Mouse (Mus musculus) limb, embryonic 11.5 days (tissue): Measurements from ENCODE around the gene Lpp. TPM values are rescaled to one million over a fixed set of nuclear protein-coding genes. Genes with fewer than 3 reads are reported as not detected.

Source experiments
- ATAC-seq: fragments of 200-750 bp; cut with Nextera tagmentation; 2 replicates; pipeline ENCODE4 v1.8.0; 2017; ENCODE audit warnings: low read depth; ENCODE audit not compliant: insufficient number of reproducible peaks, low FRiP score, low TSS enrichment
- DNase-seq: peaks from one replicate; pipeline ENCODE4 v3.0.0-alpha.2; 2015; ENCODE audit warnings: low spot score
- H3K27ac ChIP-seq: fragments of 300-500 bp; sonication (generic); replicated peaks from 2 replicates; pipeline ENCODE4 v1.5.1; 2014; ENCODE audit warnings: low read depth, mild to moderate bottlenecking, low read length
- H3K27me3 ChIP-seq: fragments of 300-500 bp; sonication (generic); 2 replicates; pipeline ENCODE4 v1.6.1; 2014; ENCODE audit warnings: mild to moderate bottlenecking, low read length, mixed read lengths; ENCODE audit not compliant: control insufficient read depth, insufficient read depth
- H3K36me3 ChIP-seq: fragments of 300-500 bp; sonication (generic); 2 replicates; pipeline ENCODE4 v1.6.1; 2014; ENCODE audit warnings: mild to moderate bottlenecking, low read length, moderate library complexity, mixed read lengths; ENCODE audit not compliant: control insufficient read depth, insufficient read depth
- H3K4me1 ChIP-seq: fragments of 300-500 bp; sonication (generic); 2 replicates; pipeline ENCODE4 v1.6.1; 2014; ENCODE audit warnings: low read length, mixed read lengths; ENCODE audit not compliant: control insufficient read depth, insufficient read depth
- H3K4me2 ChIP-seq: fragments of 300-500 bp; sonication (generic); 2 replicates; pipeline ENCODE4 v1.6.1; 2014; ENCODE audit warnings: low read depth, mild to moderate bottlenecking, moderate library complexity; ENCODE audit not compliant: severe bottlenecking
- H3K4me3 ChIP-seq: fragments of 300-500 bp; sonication (generic); 2 replicates; pipeline ENCODE4 v1.5.1; 2014; ENCODE audit warnings: low read depth, low read length
- H3K9ac ChIP-seq: fragments of 300-500 bp; sonication (generic); 2 replicates; pipeline ENCODE4 v1.6.1; 2014; ENCODE audit warnings: mild to moderate bottlenecking, low read length
- H3K9me3 ChIP-seq: fragments of 300-500 bp; sonication (generic); 2 replicates; pipeline ENCODE4 v1.6.1; 2016; ENCODE audit warnings: low read length; ENCODE audit not compliant: control insufficient read depth
- WGBS: fragments of 180-500 bp; shearing (Covaris S2); extraction: QIAGEN DNeasy Blood & Tissue Kit; methylation state at CpG from one replicate; pipeline ENCODE4 v1.1.7; 2014; 5-methylcytosine and 5-hydroxymethylcytosine counted together
- polyA plus RNA-seq: library from polyadenylated mRNA; unstranded; fragments of >200 nt; fragmentation: Nextera tagmentation; extraction: Ambion mirVana; gene quantifications from 2 replicates; pipeline ENCODE4 v1.2.1, GENCODE M21; 2014

Gene Lpp
- polyA plus RNA-seq, 1 experiment from 2014 or later = 38.2 TPM

DNA sequence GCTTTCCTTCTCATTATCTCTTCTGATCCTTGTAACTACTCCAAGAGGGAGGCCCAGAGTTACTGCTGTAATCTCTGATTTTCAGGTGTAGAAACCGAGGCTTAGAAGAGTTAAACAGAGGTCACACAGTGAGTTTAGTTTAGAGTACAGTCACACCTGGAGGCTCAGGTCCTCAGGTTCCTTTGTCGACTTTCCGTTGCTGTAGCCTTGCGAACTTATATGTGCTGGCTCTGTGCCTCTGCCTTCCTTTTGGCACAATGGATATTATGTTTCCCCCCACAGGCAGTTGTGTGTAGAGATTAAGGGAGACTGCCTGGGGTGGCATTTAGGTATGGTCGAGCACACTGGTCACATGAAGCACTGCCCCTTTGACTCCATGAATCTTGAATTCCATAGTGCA, 50.2 kb downstream of the Lpp start:
- ATAC-seq (no peak), DNase-seq (no peak)
- H3K4me1 ChIP-seq = peaks cover 4% of the 10 kb centered on the region; the same call in 1 of the 2 replicates
- no peak overlapping the region for H3K4me3 ChIP-seq
- H3K27me3 ChIP-seq = no peaks in the 10 kb centered on the region
- no peaks in the 10 kb centered on the region for H3K9me3 ChIP-seq
- no peaks in the 10 kb centered on the region for H3K36me3 ChIP-seq
- H3K27ac ChIP-seq = no peak overlapping the region
- WGBS = 65% methylated on average over 5 of the region's 5 CpGs
- H3K4me2 ChIP-seq = no peak overlapping the region
- no peak overlapping the region for H3K9ac ChIP-seq

DNA sequence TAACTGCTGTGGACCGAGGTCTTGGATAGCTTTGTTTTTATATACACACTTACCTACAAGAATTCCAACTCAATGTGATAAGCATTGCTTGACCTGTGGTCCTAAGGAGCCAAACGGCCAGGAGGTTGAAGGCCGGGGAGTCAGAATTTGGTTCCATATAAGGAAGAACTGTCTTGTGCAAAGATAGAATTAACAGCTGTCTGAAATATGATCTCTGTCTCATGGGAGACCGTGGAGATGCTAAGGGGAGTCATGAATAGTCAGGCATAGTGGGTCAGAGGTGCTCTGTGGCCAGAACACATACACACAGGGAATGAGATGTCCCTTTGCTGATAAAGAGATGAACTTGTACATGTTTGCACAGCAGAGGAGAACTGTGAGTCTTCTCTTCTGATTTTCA, 51.5 kb downstream of the Lpp start:
- WGBS = 61% methylated on average over 4 of the region's 4 CpGs
- H3K9me3 ChIP-seq = no peaks in the 10 kb centered on the region
- no peak overlapping the region for H3K27ac ChIP-seq
- H3K4me2 ChIP-seq = no peak overlapping the region
- DNase-seq (no peak), ATAC-seq (no peak)
- H3K9ac ChIP-seq = no peak overlapping the region
- peaks cover 8% of the 10 kb centered on the region for H3K4me1 ChIP-seq
- H3K4me3 ChIP-seq = no peak overlapping the region
- H3K27me3 ChIP-seq = no peaks in the 10 kb centered on the region
- H3K36me3 ChIP-seq = no peaks in the 10 kb centered on the region

DNA sequence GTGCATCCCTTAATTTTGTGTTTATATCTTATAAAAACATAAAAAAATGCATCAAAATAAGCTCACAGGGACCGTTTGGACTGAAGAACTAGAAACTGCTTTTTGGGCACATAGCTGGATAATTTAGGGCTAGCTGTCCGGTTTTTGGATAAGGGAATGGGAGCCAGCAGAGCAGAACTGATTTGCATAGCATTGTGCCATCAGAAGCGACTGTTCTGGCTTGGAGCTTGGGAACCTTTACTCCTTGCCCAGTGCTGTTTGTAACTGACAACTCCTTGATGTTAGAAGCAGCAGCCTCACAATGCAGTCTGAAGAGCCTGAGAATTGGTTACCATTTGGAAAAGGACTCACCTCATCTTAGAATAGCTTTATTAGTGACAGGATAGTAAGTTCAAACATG, 52.2 kb downstream of the Lpp start:
- WGBS = 83% methylated on average over 3 of the region's 3 CpGs

DNA sequence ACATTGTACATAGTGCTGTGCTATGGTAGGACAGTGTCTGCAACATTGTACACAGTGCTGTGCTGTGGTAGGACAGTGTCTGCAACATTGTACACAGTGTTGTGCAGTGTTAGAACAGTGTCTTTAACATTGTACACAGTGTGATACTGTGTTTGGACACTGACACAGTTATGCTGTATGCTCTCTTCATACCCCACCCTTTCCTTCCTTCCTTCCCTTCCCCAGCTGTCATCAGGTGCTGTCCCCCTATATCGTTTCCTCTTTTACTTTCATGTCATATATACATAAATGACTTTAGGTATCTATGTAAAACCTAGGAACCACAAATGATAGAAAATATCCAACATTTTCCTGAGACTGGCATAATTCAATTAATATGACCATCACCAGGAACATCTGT, 53.1 kb downstream of the Lpp start:
- no peak overlapping the region for H3K4me2 ChIP-seq
- ATAC-seq (no peak), DNase-seq (no peak)
- H3K4me3 ChIP-seq = no peak overlapping the region
- H3K9ac ChIP-seq = no peak overlapping the region
- WGBS = 75% methylated on average over 1 of the region's 1 CpGs
- no peak overlapping the region for H3K27ac ChIP-seq
- no peaks in the 10 kb centered on the region for H3K27me3 ChIP-seq
- peaks cover 5% of the 10 kb centered on the region for H3K4me1 ChIP-seq
- no peaks in the 10 kb centered on the region for H3K9me3 ChIP-seq
- no peaks in the 10 kb centered on the region for H3K36me3 ChIP-seq

More for the DNA sequence above, 52.2 kb downstream of the Lpp start:
- no peak overlapping the region for H3K9ac ChIP-seq
- no peak overlapping the region for H3K4me3 ChIP-seq
- ATAC-seq (no peak), DNase-seq (no peak)
- H3K9me3 ChIP-seq = no peaks in the 10 kb centered on the region
- no peak overlapping the region for H3K27ac ChIP-seq
- peaks cover 5% of the 10 kb centered on the region for H3K4me1 ChIP-seq
- H3K4me2 ChIP-seq = no peak overlapping the region
- H3K36me3 ChIP-seq = no peaks in the 10 kb centered on the region
- H3K27me3 ChIP-seq = no peaks in the 10 kb centered on the region

DNA sequence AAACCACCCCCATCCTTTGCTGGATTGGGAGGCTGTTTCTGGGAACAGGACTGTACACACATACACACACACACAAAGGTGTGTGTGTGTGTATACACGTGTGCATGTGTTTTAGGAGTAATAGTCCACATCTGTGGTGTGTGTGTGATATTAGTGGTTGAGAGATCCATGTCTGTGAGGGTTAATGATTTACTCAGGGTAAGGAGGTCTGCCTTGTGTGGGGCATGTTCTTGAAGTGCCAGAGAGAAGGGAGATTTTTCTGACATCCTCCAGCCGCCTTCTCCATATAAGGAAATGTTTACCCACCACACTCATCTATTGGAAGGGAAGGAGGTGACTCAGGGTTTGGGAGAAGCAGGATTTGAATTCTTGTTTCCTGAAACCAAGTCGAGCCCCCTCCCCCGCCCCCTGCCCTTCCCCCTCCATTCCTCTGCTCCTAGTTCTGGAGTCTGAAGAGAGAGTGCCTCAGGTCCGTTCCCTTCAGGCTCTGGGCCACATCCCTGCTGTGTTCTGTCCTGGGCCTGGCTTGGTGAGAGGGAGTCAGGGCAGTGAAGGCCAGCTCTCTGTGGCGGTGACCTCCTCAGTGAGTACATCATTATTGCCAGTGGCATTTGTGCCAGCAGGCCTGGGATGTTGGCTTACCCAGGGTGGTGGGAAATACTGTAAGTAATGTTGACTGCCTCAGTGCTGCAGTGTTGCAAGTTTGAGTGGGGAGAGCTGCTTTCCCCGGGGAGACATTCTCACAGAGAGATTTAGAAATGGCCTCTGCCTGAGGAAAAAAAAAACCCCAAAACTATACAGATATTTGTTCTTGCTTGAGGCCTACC, 54.6 kb downstream of the Lpp start:
- Histone ChIP-seq H3K4me3 (no peak overlapping the region), H3K4me2 (no peak overlapping the region), H3K9me3 (no peaks in the 10 kb centered on the region), H3K9ac (no peak overlapping the region), H3K36me3 (no peaks in the 10 kb centered on the region), H3K4me1 (peaks cover 5% of the 10 kb centered on the region), H3K27me3 (no peaks in the 10 kb centered on the region), H3K27ac (no peak overlapping the region)
- no peak for DNase-seq
- no peak for ATAC-seq
- WGBS = 40% methylated on average over 7 of the region's 7 CpGs

DNA sequence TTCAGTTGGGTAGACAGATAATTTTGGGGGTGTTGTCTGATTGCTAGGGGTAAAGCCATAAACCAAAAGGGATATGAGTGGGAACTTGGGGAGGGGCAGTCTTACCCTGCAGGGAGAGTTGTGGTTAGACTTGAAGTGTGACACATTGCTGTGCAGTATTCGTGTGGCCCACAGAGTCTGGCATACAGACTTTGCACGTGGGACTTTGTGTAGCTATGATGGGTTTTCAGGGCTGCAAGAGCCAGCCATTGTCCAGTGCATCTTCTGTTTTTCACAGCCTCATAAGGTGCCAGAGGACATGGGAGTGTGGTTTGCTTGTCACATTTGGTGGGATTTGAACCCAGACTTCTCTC, 55.2 kb downstream of the Lpp start:
- Histone ChIP-seq H3K4me3 (no peak overlapping the region), H3K27ac (no peak overlapping the region), H3K9me3 (no peaks in the 10 kb centered on the region), H3K4me1 (peaks cover 9% of the 10 kb centered on the region), H3K4me2 (no peak overlapping the region), H3K9ac (no peak overlapping the region), H3K36me3 (no peaks in the 10 kb centered on the region), H3K27me3 (no peaks in the 10 kb centered on the region)
- 61% methylated on average over 2 of the region's 2 CpGs for WGBS
- ATAC-seq (no peak), DNase-seq (no peak)

DNA sequence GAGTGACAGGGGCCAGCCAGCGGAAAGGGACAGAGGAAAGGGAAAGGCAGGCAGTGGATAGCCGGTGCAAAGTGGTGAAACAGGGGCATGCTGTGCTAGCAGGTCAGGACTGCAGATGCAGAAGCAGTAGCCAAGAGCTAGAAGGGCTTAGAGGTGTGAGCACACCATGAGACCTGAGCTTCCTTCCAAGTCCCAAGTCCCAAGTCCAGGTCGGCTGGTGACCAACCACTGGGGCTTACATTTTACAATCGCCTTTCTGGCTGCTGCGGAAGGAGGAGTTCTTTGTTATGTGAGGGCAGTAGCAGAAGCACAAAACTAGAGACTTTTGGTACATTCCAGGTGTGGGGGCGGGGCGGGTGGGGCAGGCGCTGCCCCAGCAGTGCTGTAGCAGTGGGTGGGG, 56.5 kb downstream of the Lpp start:
- no peak for ATAC-seq
- Histone ChIP-seq H3K9me3 (no peaks in the 10 kb centered on the region), H3K36me3 (no peaks in the 10 kb centered on the region), H3K4me3 (no peak overlapping the region), H3K27ac (no peak overlapping the region), H3K27me3 (no peaks in the 10 kb centered on the region), H3K9ac (no peak overlapping the region), H3K4me1 (peaks cover 14% of the 10 kb centered on the region), H3K4me2 (no peak overlapping the region)
- DNase-seq = peak; percentile 45
- 6% methylated on average over 7 of the region's 8 CpGs for WGBS

DNA sequence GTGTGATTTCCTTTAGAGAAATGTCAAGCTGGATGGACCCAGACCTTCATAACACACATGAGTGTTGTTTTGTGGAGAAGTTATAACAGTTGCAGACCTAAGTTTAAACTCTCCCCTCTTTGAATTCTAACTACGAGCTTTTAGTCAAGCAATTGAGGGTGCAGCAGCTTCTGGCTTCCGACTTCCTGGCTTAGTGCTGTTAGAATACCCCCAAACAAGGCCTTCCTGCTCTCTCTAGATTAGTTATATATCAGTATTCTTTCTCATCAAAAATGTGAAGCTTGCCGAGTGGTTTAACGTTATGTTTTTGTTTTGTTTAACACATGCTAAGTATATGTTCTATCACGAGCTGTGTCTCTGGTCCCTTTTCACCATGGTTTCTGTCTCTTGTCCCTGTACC, 56.9 kb downstream of the Lpp start:
- ATAC-seq (no peak), DNase-seq (no peak)
- 51% methylated on average over 5 of the region's 5 CpGs for WGBS
- H3K36me3 ChIP-seq = no peaks in the 10 kb centered on the region
- H3K27me3 ChIP-seq = no peaks in the 10 kb centered on the region
- no peaks in the 10 kb centered on the region for H3K9me3 ChIP-seq
- H3K4me1 ChIP-seq = peaks cover 14% of the 10 kb centered on the region
- H3K27ac ChIP-seq = no peak overlapping the region
- no peak overlapping the region for H3K4me3 ChIP-seq
- no peak overlapping the region for H3K9ac ChIP-seq
- H3K4me2 ChIP-seq = no peak overlapping the region

DNA sequence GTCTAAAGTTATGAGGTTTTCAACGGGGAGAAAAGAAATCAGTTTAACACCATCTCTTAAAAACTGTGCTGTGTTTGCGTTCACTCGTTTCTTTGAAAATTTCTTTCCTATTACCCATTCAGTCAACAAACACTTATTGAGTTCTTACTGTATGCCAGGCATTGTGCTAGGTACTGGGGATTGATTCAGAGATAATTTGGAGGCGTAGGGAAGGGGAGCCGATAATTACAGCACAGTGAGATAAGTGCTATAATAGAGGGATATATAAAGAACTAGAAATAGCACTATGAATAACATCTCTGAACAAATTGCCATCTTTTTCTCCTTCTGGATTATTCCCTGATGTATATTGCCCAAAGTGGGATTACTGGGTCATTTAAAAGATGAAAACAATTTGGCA, 57.8 kb downstream of the Lpp start:
- no peak overlapping the region for H3K27ac ChIP-seq
- DNase-seq (no peak), ATAC-seq (no peak)
- no peak overlapping the region for H3K9ac ChIP-seq
- no peaks in the 10 kb centered on the region for H3K27me3 ChIP-seq
- WGBS = 81% methylated on average over 5 of the region's 5 CpGs
- H3K4me1 ChIP-seq = peaks cover 16% of the 10 kb centered on the region
- H3K4me3 ChIP-seq = no peak overlapping the region
- no peaks in the 10 kb centered on the region for H3K9me3 ChIP-seq
- no peaks in the 10 kb centered on the region for H3K36me3 ChIP-seq
- H3K4me2 ChIP-seq = no peak overlapping the region
